Mouse (Mus musculus) left cerebral cortex, postnatal 14 days (tissue): Measurements from ENCODE around the gene Smc3. TPM values are rescaled to one million over a fixed set of nuclear protein-coding genes. Genes with fewer than 3 reads are reported as not detected.
A peak's percentile ranks its signal among the peaks of the same experiment; 100 is the strongest.

Source experiments
- DNase-seq, 2 experiments: peaks; one replicate each; pipeline ENCODE4 v3.0.0; 2021 to 2022; ENCODE audit warnings: low spot score in 2 of 2, mixed read lengths in 1 of 2
- intact Hi-C: fragments of 180-260 bp; cut with DNase I; formaldehyde crosslinking; loops from one replicate; pipeline ENCODE4 v1.15.1; 2025
- long read RNA-seq, 2 experiments: library from polyadenylated mRNA; stranded (forward); transcript quantifications; one replicate each; pipeline ENCODE4 v2.0.0; 2021
- total RNA-seq, 2 experiments: library from RNA; stranded (reverse); gene quantifications; 2 replicates each; pipeline ENCODE4 v1.2.3; 2021

Gene Smc3
- total RNA-seq, result 10 to 100 TPM; 31.6 to 33.7 TPM
- long read RNA-seq, experiment 1, full-length matches to known transcripts, result 47 of 50 reads
- long read RNA-seq, experiment 1, partial matches to known transcripts, result 3 of 50 reads
- long read RNA-seq, experiment 1, other reads (novel, unspliced or antisense), result 0 of 50 reads
- long read RNA-seq, experiment 2, full-length matches to known transcripts, result 27 of 29 reads
- long read RNA-seq, experiment 2, partial matches to known transcripts, result 1 of 29 reads
- long read RNA-seq, experiment 2, other reads (novel, unspliced or antisense), result 1 of 29 reads

DNA sequence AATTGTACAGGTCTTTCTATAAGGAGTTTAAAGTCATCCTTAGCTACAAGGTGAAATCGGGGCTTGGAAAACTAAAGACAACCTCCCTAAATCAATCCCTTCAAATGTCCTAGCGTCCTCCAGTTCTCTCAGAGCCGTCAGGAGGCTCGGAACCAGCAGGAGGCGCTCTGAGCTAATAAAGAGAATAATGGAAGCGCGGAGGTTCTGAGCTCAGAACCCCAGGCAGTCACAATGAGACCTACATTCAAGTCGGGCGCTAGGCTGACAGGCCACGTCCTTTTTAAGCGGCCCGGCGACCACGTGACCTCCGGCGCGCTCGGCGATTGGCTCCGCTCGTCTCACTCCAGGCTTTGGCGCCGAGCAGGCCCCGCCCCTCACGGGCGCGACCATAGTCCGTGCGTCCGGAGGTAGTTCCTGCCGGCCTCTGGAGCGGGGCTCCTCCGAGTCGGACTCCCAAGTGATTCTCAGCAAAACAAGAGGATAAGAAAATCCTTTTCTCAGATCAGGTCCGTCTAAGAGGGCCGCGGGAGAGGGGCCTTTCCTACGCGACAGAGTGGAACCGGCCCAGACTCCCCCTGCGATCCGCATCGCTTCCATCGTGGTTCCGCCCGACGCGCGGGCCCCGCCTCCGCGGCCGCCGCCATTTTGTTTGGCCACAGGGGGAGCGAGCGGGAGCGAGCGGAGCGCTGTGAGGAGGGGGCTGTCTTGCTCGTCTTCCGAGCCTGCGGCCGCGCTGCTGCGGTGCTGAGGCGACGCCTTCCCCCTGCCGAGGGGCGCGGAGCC is at the start of gene Smc3:
TSS of gene Smc3 (plus strand) at position 642 of the 783 bp plus-strand sequence.
- intact Hi-C loops, result loop anchor here (5.0 kb wide), 1 partner anchor 37 kb away; no protein-coding TSS in a partner anchor
- peak; percentile 99 for DNase-seq

DNA sequence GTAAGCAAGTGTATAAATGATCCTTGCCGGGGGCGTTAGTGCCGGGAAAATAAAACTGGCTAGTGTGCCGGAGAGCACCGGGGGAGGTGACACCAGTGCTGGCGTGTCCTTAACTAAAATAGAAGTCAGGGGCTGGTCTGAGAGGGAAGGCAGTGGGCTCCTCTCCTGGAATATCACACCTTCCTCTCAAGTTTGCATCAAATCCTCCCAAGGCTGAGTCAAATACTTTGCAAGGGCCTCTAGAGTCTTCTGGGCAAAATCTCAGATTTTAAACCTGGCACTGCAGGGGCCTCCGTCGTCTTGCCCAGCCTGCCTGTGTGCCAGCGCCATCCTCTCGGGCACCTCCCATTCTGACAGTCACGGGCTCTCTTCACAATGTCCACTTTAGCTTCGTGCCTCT is 49.2 kb upstream of the Smc3 start:
- intact Hi-C loops, result no loop called here
- DNase-seq, result no peak

DNA sequence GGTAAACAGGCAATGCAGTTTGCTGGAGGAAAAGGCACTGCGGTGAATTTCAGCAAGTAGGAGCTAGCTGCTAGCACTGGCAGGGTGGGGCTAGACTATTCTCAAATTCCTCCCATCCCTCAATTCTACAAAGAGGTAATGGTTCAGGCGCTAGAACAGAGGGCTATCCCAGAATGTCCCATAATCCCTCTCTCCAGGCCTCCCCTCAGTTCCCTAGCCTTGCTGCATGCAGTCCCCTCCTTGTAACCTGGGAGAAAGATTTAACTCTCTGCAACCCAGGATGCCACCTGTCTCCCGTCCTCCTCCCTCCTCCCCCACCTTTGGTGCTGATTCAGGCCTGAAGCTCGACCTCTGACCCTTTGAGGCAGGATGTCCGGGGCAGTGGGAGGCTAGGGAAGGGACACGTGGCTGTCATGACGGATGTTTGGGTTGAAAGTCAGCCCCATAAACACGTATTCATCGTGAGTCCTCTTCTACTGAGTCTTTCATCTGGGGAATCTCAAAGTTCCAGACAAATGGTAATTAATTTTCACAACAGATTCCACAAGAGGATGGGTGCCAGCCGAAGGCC is 47.9 kb upstream of the Smc3 start:
- intact Hi-C loops, result no loop called here
- no peak for DNase-seq

DNA sequence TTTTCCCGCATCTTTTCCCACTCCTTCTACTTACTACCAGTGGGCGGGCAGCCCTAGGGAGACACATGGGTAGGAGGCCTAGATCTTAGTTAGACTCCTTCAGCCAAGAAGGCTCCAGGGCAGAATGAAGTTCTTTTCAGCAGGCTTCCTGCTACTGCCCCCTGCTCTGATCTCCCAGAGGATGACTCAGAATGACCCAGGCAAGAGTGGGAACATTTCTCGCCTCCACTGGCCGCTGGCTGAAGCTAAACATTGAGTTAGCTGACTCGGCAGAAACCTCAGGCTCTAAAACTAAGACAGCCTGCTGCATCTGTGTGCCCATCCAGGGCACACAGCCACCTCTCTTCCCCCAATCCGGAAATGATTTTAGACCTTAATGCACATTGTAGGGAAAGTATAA is 47.4 kb upstream of the Smc3 start:
- intact Hi-C loops, result no loop called here

DNA sequence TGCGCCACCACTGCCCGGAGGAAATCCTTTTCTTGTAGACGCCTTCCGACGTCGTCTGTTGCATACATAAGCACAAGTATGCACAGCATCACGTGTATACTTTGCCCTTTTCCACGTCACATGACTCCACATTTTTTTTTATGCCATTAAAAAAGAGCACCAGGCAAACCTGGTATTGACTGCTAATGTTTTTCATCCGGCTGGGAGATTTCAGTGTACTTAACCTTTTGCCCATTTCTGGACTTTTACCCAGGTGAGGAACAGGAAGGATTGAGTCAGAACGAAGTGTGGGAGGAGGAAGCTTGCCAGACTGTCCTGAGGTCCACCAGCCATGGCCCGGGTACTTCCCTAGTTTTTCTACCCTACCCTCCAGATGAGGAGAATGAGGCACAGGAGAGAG is 45.8 kb upstream of the Smc3 start:
- DNase-seq, result no peak
- intact Hi-C loops, result no loop called here

More for the DNA sequence above, 47.4 kb upstream of the Smc3 start:
- DNase-seq, result no peak

DNA sequence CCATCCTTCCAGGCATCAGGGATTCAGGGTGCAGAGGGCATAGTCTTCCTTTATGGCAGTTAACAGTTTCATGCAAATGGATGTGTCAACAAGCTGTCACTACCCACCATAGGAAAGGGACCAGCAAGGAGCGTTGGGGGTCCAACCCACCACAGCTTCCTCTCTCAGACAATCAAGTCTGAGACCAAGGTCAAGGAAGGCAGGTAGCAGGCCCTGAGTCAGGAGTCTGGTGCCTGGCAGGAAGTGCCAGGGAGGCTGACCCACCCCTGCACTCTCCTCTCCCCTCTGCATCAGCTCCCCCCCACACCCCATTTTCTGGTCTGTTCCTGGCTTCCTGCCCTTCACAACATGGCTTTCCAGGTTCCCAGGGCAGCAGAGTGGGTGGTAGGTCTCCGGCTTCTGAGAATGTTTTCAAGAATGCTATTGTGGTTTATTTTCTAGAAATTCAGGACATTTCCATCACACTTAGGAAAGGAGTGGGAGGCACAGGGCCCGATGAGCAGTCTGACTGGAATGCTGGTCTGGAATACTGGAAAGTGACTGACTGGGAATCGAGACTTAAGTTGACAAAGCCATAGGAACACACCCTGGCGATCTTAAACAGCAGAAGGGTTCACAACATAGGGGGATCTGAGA is 45.1 kb upstream of the Smc3 start:
- DNase-seq, result no peak
- intact Hi-C loops, result no loop called here

DNA sequence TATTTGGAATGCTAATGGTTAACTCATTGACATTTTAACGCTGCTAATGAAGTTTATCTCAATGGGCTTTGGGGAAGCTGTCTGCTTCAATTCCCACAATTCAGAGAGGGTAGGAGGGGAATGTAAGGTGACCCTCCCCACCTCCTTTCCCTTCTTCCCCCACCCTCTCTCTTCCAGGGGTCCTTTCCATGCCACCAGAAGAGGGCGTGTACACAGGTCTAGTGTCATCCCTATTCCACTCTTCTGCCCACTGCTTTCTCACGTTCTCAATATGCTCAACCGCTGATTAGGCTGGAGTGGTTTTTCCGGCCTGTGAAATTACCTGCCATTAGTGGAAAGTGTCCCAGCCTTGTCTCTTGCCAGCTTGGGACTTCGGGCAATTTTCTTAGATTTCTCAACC is 43.4 kb upstream of the Smc3 start:
- DNase-seq, result no peak
- intact Hi-C loops, result no loop called here

DNA sequence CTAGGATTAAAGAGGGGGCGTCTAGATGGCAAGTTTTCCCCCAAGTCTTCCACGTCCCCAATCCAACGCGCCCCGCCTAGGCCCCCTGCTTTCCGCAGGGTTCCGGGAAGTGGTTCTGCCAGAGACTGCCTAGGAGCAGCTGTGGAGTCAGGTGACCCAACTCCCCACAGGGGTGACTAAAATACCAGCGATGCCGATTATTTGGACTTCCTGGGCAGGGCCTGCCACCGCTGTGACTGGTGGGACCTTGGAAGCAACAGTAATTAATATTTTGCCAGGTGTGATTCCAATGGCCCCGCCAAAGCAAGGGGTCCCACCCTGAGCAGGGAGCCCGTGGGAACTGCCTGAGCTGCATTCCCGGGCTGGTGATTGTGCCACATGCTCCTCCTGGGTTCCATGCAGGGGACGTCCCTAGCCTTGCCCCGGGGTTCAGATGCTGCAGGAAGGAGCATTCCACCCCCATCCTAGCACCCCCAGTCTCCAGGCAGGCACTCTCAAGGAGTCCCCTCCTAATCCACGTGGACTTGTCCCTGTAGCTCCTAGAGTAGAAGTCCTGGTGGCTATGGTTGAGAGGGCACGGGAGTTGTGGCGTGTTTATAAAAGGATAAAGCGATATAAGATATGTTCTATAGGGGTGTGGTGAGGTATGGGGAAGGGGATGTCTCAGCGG is 42.8 kb upstream of the Smc3 start:
- intact Hi-C loops, result no loop called here

DNA sequence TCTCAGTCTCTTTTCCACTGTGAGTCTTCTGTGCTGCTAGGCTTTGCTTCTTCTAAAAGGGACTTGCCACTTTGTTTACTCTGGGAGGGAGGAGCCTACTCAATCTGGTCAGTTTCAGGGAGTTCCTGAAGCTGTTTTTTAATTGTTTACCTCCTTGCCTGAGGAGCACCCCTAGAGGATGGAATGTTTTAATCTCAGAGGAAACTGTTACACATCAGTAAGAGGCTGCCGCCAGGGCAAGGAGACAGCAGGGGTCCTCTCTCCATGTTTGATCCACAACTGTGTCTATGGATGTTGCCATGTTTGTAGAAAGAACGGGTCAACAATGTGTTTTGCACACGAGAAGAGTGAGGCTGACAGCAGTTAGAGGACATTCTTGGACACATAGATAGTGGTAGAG is 39.8 kb upstream of the Smc3 start:
- no peak for DNase-seq
- intact Hi-C loops, result no loop called here

More for the DNA sequence above, 42.8 kb upstream of the Smc3 start:
- no peak for DNase-seq

DNA sequence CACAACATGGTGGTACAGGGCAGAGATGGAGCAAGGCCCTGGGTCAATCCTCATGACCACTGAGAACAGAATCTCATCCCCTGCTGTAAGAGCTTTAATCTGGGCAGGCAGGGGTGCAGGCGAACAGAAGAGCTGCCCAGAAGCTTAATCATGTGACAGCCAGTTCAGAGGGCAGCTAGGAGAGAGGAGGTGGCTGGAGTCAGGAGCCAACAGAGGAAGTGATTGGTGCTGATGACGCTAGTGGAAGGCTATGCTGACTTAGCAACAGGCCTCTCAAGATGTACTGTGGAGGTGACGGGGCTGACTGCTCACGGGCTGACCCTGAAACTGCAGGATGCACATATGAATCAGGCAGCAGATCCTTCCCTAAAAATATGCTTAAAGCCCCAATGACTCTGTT is 36.0 kb upstream of the Smc3 start:
- no peak for DNase-seq
- intact Hi-C loops, result no loop called here

DNA sequence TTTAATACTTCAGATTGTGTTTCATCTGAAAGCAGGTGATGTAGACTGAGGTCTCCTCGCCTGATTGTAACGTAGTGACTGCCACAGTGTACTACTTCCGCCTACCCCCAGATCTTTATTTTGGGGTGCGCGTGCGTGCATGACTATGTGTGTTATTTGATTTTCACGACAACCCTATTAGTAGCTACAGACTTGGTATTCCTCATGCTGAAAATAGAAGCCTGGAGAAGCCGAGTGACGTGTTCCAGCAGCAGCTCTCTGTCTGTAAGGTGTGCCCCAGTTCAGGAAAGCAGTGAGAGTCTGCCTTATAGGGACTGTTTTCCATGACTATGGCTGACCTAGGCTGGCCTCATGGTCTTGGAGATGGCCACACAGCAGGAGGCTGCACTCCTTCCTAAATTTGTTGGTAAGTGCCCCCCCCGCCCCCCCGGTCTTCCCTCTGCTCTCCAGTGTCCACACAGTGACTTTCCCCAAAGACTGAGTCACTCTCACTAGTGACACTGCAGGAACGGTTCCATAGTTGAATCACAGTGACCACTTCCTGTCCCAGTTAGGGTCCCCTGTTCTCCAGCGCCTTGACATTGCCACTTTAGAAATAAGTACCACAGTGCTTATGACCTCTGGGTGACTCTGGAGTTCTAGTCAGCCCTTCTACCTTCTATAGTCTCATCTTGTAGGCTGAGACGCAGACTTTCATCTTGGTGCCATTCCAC is 34.5 kb upstream of the Smc3 start:
- intact Hi-C loops, result no loop called here
- DNase-seq, result no peak

DNA sequence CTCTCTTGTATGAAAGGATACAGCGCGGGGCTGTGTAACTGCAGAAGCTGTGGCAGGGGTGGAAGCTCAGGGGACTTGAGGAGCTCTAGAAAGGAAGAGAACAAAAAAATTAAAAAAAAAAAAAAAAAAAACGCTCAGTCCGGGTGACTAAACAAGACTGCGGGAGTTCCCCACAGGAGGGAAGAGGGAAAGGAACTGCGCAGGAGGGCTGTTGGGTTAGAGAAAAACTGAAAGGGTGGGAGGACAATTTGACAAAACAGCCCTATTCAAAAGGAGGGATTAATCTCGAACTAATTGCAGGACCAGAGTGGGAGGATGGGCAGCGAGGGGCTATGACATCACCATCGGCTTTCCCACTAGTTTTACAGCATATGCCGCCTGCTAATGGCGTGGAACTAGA is 32.3 kb upstream of the Smc3 start:
- intact Hi-C loops, result no loop called here
- DNase-seq, result no peak

DNA sequence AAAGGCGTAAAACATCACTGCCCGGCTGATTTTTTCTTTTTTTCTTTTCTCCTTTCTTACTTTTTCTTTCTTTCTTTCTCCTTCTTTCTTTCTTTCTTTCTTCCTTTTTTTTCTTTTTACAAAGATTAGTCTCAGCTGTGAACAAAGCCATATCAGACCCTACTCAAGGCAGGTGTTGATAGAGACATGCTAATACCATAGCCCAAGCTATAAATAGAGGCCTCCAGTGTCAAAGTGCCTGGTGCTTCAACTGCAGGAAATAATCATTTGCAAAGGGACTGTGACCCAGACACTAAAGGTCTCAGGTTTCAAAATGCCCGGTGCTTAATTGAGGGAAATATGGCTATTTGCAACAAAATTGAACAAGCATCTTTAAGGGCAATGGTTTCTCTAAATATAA is 31.6 kb upstream of the Smc3 start:
- DNase-seq, result no peak
- intact Hi-C loops, result no loop called here

DNA sequence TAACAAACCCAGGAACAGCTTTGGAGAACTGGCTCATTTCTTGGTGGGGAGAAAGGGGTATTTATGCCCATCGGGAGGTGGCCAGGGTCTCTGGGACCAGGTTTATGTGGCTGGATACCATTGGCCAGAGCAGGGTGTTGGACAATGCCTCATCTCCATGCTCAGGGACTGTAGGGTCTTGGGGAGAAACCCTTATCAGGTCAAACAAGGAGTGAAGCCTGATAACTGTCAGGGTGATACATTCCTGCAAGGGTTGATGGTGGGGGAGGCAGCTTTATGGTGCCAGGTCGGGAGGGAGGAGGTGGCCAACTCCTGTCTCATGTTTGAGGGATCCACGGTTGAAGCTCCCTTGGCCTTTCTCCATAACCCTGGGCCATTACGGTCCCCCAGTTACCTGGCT is 29.1 kb upstream of the Smc3 start:
- intact Hi-C loops, result no loop called here
- DNase-seq, result no peak

DNA sequence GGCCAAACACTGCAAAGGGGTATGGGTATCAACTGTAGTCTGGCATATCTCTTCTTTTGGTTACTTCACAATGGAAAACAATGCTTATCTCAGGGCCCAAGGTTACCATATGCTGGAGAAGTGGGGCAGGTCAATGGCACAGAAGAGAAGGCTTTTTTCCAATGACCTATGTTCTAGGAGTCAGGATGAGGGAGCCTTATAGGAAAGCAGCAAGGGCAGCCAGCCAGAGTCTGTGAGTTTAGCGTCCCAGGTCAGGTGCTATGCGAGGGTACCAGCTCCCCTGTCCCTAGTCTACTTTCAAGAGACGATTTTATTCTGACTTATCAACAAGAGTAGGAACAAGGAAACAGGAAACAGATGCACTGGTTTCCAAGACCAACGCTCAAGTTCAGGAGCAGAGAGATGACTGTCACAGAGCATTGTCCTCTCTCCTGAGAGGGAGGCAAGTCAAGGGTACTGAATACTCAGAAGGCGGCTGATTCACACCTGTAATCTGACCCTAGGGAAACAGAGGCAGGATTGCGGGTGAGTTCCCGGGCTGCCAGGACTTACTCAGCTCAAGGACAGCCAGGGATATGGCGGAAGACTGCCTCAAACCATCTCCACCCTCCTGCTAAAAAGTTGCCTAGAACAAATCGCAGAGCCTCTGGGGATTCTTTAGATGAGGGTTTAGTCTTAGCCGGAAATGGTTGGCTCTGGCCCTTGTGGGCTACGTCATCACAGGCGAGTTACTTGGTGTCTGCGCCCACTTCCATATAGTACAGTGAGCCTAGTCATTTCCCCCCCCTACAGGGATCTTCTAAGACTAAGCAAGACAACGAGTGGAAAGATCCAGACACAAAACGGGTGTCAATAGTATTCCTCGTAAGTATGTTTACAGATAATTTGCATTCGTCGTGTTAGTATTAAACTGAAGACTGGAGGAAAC is 28.4 kb upstream of the Smc3 start:
- intact Hi-C loops, result no loop called here
- no peak for DNase-seq

DNA sequence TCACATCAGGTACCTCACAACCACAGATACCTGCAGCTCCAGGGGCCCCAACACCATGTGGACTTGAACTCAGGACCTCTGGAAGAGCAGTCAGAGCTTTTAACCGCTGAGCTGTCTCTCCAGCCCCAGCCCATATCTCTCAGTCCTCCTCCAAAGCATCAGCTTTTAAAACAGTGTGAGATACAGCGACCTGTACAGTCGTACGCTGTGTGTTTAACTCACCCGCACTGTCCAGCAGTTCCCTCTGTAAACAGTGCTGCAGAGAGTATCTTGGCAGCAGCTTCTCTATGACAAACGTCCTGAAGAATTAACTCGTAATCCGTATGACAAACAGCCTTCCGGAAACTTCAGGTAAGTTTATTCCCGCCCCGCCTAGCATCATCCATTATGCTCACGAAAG is 27.6 kb upstream of the Smc3 start:
- no peak for DNase-seq
- intact Hi-C loops, result no loop called here

DNA sequence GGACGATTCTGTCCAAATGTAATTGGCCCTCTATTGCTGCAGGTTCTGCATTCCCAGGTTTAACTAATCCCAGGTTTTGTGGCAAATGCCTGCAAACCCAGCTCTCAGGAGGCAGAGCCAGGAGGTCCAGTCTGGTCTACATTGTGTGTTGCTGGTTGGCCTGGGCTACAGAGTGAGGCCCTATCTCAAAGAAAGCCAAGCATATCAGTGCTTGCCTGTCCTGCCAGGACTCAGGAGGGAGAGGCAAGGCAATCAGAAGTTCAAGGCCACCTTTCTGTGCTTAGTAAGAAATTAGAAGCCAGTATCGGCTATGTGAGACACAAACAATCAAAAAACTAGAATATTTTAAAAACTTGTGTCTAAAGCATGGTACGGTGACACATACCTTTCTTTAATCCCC is 27.0 kb upstream of the Smc3 start:
- DNase-seq, result no peak
- intact Hi-C loops, result no loop called here

DNA sequence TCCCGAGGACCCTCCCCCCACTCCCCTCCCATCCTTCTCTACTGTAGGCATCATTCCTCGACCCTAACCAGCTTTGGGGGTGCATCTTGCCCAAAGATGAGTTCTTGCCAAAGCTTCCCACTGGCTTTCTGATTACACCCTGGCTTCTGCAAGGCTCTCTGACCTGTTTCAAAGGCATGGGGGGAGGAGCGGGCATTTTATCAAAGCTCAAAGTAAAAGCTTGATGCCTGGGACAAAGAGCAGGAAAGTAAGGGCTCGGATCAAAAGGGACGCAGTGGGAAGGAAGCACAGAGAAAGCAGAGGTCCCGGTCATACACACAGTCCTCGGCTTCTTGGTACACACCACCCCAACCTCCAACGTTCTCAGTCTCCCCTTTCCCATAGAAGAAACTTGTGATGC is 26.1 kb upstream of the Smc3 start:
- DNase-seq, result no peak
- intact Hi-C loops, result no loop called here
